Mouse (Mus musculus) cerebellum, adult 8-10 months (tissue): Measurements from ENCODE around the gene St6galnac3.

Experiments
- DNase-seq: peaks from one replicate; pipeline ENCODE4 v3.0.0; 2022

St6galnac3 gene

DNA sequence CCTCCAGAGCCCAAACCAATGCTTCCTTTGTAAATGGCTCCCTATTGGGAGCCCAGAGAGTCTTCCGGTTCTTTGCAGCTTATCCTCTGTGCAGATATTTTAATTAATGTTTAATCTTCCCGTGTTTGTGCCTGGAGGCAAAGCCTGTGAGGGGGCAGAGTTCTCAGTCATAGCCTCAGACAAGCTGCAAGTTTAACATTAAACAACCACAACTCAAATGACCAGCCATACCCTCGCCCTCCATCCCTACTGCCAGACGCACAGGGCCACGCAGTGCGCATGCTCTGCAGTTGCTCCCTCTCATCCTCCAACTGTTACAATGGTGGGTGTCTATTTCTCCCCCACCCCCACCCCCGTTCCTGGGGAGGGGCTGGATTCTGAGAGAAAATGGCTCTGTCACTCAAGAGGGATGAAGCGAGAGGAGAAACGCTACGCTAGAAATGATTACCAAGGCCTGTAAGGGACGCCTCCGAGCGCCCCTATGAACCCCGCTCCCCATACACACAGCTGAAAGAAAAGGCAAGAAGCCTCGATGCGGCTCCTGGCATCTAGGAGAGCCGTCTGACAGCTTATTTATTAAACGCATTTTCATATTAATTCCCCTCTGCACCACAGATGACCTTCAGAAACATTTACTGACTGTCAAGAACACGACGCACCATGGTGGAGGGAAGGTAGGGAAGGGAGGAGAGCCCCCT is 81.0 kb downstream of the St6galnac3 start:
- DNase-seq, result no peak

DNA sequence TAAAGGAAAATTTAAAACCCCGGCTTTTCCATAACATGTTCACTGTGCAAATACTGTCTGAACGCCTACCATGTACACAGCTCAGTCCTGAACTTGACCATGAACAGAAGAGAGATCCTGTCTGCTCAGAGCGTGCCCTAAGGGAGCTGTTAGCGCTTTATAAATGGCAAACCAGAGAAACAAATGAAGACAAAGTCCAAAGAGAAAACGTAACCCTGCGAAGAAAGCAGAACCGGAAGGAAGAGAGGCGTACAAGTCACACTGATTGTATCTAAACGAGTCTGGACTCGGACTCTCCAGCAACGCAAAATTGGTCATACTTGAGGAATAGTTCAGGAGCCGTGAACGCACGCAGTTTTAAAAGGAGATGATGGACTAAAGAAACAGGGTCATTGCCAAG is 82.1 kb downstream of the St6galnac3 start:
- DNase-seq, result no peak

DNA sequence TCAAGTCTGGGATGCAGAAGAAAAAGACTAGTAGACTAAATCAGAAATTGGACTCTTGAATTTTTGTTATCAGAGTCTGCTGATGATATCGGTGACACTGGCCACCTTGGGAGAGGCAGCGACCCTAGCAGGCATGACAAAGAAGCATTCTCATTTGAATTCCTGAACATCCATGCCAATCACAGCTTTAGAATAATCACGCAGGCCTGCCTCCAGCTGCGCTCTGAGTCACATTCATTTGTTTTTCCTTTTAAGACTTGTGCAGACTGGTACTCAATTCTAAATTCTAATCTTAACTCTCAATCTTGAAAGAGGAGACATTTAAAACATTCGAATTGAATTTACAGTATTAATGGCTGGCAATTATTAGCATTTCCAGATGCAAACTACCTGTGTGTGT is 83.2 kb downstream of the St6galnac3 start:
- DNase-seq, result no peak

DNA sequence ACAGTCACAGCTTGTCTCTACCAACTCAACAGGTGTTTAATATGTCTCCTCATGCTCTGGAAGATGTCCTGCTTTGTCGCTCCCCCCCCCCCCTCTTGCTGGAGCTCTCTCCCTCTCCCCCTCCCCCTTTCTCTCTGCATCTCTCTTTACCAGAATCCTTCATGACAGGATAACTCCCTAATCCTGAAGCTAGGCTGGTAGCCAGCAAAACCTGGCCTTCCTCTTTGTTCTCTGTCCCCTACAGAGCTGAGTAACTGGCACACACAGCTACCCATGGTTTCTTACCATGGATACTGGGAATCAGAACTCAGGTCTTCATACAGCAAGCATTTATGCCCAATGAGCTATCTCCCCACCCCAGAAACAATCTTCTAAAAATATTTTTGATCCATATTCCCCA is 87.6 kb downstream of the St6galnac3 start:
- DNase-seq, result no peak

DNA sequence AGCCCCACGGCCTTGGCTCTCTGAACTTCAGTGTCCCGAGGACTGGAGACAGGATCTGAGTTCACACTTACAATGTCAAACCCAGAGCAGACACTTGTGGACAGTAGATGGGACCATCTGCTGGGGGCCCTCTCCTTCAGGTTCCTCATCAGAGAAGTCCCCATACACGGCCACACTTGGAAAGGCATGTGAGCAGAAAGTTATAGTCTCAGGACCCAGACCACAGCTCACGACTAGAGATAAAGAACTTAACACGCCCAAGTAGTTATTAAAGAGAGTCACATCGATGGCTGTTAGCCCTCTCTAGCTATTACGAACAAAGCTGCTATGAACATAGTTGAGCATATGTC is 88.2 kb downstream of the St6galnac3 start:
- no peak for DNase-seq

DNA sequence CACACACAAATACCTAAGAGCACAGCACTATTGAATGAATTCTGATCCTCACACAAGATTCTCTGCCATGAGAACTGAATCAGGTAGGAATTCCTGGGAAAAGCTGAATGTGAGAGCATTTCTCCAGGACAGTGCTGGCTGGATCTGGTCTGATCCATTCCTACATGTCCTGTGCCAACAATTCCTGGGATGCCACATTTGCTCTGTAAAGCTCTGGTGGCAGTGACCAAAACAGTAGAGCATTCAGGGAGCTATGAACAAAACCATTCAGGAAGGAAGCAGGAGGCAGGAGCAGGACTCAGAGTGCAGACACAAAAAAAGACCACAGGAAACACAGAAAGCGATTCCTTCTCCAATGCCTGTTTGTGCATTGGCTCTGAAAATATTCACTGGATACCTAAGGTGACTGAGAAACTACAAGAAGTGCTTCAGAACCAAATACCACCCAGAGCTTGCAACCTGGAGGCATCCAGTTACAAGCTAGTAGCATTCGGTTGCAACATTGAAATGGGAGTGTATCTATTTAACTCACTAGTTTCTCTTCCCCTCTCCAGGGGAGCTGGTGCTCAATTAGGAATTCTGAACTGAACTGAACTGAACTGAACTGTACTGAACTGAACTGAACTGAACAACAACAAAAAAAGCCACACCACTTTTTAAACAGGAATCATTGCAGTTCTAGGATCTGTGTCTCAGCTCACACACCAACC is 88.7 kb downstream of the St6galnac3 start:
- no peak for DNase-seq

DNA sequence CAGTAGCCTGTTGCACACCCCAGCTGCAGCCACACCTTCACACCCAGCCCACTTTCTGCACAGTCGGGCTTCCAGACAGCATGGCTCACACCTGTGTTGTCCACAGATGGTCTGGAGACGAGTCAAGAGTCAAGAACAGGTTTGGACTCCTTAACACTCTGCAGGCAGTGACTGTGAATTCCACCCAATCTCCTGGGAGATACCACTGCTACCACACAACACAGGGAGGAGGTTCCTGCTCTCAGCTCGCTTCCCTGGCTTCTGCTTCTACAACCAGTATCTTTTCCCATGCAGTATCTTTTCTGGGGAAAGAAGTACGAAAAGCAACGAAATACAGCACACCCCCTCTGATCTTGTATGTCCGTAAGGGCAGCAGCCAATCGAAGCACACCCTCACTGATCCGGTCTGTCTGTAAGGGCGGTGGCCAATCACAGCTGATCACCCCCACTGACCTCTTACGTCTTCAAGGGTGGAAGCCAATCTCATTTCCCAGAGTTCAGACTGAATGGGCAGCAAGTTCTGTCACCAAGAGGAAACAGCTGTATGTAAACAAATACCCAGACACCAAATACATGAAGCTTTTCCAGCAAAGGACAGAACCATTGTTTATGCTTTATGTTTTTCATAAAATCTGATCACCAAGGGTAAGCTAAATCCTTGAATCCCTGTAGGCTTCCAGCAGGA is 92.8 kb downstream of the St6galnac3 start:
- no peak for DNase-seq

DNA sequence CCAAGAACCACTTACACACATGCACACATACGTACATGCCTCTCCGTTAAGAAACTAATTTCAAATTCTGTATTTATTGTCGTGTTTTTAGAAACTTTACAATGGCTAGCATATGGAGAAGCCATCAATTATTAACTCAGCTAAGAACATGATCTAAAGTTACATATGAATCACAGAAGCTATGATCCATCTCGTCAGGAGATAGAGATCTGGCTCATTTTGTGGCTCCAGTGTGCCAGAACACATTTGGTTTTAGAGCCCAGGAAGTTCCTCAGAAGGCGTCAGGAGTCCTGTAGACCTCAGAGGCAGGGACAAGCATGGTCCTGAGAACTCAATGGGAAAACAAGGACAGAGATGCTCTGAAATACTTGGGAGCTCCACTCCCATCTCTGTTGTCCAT is 98.7 kb downstream of the St6galnac3 start:
- DNase-seq, result no peak

DNA sequence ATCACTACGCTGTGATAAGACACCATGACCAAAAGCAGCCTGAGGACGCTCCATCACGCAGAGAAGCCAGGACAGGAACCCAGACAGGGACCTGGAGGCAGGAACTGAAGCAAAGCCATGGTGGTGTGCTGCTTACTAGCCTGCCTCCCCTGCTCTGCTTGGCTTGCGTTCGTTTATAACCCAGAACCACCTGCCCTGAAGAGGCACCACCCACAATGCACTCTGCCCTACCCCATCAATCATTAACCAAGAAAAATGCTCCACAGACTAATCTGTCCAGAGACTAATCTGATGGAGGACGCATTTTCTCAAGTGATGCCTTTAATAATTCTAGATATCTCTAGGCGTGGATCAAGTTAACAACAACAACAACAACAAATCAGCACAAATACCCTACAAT is 106.0 kb downstream of the St6galnac3 start:
- DNase-seq, result no peak

DNA sequence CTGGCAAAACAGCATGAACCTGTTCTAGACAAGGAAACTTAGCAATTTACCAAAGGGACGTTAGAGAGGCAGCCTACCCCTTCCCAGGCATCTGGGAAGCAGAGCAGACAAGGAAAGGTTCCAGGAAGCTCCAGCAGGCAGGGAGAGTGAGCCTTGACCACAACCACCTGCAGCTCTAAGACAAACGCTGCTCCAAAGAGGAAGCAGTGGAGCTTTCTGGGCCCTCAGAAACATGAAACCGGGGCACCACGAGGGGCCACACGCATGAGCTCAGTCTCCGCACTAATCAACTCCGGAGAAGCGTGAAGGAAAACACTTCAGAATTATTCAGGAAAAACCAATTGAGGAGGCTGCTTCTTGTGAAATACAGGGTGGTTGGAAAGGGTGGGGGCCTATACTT is 108.1 kb downstream of the St6galnac3 start:
- no peak for DNase-seq

DNA sequence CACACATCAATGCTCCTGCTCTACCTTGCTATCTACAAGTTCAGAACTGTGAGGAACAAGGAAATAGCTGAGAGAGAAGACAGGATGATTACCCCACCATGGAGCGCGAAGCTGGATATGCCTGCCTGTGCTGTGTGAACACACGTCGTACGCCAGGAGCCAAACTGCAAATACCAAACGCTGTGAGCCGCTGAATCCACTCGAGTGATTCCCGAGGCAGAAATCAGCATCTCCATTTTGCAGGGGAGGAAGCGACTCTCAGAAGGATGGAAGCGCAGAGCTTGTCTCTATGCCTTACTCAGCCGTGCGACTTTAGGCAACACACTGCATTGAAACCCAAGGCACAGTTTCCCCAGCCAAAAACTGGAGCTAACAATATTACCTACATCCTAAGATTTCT is 114.7 kb downstream of the St6galnac3 start:
- no peak for DNase-seq

DNA sequence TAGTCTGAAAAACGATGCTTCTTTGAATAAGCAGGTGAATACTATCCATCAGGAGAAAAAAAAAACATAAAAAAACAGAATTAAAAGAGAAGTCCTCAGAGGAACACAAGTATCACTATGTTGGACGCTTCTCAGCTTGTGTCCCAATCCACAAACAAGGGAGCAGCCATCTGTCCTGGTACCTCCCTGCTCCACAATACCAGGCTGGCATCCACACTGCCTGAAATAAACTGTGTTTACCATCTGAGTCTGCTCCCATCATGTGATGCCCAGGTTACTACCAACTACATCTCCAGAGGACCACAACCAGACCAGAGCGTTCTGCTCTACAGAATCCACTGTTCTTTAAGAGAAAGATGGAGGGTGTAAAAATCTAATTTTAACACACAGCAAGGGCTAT is 118.6 kb downstream of the St6galnac3 start:
- peak; percentile 24 for DNase-seq

DNA sequence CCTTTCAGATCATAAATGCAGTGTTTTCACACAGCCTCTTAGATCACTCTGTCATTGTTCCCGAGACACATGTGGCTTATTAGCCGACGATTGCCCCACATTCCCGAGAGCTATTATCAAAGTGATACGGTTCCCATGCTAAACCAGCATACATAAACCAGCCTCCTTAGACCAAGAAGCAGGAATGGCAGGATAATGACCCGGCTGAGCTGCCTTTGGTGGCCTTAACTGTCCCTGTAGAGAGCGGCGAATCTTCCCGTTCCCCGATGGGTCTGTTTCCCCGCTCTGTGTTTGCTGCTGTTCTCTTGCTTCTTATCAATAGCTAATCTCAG is 119.2 kb downstream of the St6galnac3 start:
- no peak for DNase-seq

DNA sequence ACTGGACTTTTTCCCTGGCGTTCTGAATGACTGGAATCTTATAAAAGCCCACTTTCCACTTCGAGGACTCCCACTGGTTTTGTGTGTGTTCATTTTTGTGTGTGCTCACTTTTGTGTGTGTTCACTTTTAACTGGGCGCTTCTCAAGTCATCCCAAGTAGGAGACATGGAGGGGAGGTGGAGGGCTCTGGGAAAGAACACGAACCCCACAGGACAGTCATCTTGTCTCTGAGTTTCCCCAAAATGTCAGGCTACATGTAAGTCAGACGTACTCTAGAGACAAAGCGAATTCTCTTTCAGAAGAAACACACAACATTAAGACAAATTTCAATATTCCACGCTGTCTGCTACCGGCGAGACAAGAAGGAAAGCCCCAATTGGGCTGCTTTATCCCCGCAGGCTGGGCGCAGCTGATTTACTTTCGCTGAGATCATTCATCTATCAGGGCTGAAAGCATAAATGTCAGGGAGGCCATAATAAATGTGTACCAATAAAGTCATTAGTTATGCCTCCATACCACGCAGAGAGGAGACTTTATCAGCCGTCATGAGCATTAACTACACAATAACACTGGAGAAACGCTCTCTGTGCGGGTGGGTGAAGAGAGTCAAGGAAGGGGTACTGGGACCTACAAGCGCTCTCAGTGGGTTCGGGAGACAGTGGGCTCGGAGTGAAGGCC is 119.7 kb downstream of the St6galnac3 start:
- DNase-seq, result no peak

DNA sequence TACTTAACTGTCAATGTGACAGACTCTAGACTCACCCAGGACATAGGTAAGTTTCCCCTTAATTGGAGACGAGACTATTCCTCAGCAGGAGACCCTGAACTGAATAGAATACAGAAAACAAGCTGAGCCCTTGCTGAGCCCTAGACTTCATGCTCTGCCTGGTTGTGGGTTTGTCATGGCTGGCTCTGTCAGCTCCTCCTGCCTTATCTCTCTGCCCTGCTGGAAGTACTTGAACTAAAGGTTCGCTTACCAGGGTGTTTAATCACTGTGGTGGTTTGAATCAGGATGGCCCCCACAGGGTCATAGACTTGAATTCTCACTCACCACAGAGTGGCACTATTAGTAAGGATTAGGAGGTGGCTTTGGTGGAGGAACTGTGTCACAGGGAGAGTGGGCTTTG is 125.8 kb downstream of the St6galnac3 start:
- DNase-seq, result no peak

DNA sequence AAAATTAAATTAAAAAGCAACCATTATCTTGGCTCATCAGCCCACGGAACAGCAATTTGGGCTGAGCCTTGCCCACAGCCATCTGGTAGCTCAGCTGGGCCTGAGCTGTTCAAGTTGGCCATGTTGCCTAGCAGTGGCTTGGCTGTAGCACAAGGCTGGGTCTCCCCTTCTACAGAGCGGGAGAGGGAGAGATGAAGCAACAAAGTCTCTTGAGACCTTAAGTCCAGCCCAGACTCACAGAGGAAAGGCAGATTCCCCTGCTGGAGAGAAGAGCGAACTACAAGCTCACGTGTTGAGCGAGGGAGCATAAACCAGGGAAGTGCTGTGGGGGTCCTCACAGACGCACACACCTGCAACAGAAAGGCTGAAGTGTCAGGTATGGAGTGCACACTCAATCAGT is 126.3 kb downstream of the St6galnac3 start:
- DNase-seq, result no peak

DNA sequence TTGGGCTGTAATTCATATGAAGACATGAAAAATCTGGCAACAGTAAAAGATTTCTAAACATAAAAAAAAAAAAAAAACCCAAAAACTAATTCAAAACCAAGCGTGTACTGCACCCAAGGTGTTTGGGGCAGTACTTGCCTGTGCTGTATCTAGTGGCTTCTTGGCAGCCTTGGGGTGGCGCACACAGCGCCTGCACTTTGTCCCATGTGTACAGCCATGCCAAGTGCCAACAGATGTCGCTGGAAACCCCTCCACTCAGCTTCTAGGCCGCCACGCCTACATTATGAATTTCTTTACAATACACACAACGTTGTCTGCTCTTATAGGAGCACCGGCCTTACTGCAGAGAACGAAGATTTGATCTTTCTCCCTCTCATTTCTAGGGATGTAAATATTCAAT is 130.4 kb downstream of the St6galnac3 start:
- DNase-seq, result no peak

DNA sequence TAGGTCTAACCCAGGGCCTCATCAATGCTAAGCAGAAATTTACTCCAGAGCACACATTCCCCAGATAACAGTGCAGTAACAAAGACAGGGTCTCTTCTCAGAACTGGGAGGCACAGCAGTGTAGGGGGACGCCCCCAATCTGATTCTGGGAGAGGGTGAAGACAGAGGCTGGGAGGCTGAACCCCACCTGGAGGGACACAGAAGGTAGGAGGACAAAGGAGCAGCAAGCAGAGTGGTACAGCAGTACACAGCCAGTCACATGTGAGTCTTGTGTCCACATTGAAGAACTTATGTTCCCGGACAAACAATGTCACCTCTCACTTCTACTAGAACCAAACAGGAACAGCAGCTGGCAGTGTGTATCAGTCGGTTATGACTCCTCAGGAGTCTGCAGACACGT is 131.0 kb downstream of the St6galnac3 start:
- no peak for DNase-seq

DNA sequence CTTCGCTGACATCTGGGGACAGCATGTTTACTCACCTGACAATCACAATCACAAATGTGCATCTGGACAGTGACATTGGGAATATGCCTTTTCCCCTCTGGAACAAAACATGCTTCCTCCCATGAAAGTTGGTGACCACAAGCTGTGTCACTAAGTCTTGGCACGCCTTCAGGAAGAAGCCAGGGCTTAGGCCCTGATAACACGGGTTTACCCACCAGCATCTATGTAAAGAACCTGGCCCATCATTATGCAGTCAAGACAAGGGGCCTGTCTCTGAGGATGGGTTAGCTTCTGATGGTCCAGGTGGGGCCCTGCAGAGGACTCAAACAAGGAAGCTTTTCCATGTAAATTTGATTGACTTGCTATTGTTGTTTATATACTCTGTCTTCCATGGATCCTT is 131.9 kb downstream of the St6galnac3 start:
- no peak for DNase-seq

DNA sequence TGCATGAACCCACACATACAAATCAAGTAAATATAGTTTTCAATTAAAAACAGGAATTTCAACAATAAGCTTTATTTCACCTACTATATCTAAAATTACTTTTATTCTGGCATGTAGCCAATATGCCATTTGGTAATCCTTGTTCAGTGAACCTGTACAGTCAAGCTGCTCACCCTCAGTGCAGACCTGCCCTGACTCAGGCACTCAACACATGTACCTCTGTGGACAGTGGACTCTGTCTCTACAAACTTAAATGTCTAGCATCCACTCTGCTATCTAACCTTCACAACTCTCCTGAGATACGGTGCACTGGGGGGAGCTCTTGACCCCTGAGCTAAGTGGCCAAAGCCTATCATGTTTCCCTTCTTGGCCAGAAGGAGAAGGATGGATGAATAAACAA is 137.4 kb downstream of the St6galnac3 start:
- DNase-seq, result no peak

DNA sequence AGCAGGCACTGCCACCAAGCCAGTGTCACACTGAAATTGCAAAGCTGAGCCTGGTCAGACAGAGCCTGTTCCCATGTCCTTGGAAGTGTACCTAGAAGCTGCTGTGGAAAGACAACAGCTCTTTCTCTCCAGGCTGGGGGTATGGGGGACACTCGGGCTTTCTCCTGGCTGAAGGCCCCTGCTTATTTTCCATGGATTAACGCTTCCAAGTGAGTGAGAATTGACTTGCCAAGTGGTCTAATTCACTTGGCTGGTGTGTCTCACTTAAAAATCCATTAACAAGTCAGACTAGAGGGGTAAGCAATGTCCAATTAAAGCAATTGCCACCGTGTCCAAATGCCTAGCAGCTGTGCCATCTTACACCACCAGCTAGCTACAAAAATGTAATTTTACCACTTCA is 140.1 kb downstream of the St6galnac3 start:
- no peak for DNase-seq

DNA sequence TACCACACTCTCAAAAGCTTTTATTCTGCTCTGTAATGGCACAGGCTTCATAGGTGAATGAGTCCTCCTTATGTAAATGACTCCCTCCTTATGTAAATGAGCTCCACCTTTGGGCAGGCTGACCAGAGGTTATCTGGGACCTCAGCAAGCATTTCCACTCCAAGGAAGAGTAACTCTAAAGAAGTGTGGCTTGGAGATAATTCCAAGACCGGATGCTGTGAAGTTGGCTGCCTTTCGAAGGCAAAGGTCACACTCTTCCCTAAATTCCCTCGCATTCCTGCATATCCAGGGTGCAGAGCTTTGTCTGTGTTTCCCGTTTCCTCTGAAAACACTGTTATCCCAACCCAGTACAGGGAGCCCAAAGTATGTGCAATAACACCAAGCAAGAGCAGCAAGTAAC is 142.9 kb downstream of the St6galnac3 start:
- DNase-seq, result no peak

DNA sequence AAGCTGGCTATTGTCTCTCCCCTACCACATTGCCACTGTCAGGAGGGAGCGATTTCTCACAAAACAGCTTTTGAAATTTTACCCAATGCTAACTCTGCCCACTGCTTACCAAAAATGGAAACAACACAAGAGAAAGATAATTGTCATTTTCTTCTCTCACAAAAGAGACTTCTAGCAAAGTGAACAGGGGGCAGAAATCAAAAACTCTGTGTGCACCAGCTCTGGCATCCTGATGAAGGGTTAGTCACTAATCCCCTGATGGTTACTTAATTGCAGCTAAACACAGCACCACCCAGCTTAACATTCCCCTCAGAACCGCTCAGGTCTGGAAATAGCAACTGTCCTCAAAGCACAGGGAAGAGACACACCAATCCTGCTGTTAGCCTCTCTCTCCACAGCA is 144.3 kb downstream of the St6galnac3 start:
- no peak for DNase-seq

DNA sequence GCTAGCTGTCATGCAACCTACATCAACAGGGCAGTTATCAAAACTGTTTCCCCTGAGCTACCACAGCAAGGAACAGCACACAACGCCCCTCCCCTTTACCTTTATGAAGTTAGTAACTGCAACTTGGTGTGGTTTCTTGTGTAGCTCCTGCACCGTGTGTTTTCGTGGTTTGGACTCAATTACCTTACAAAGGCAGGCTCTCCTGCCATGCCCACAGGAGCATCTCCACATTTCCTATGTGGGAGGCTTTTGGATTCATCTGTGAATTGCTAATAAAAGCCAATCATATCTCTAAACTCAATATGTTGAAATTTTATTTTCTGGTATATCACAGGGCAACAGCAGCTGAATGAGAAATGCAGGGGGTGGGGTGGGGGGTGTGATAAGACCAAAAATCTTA is 144.8 kb downstream of the St6galnac3 start:
- DNase-seq, result no peak
